Mouse (Mus musculus) lung, postnatal 0 days (tissue): ENCODE data around the gene Cggbp1. TPM values are rescaled to one million over a fixed set of nuclear protein-coding genes. Genes with fewer than 3 reads are reported as not detected.

Source experiments
- ATAC-seq: fragments of 200-750 bp; cut with Nextera tagmentation; 2 replicates; pipeline ENCODE4 v1.8.0; 2017; ENCODE audit warnings: moderate library complexity
- DNase-seq: peaks from one replicate; pipeline ENCODE4 v3.0.0-alpha.2; 2016; ENCODE audit warnings: low spot score
- H3K27ac ChIP-seq: fragments of 300-500 bp; sonication (generic); 2 replicates; pipeline ENCODE4 v1.5.1; 2014; ENCODE audit warnings: antibody characterized with exemption, mild to moderate bottlenecking, low read length, mixed read lengths
- H3K27me3 ChIP-seq: fragments of 300-500 bp; sonication (generic); replicated peaks from 2 replicates; pipeline ENCODE4 v1.6.1; 2014; ENCODE audit warnings: low read length, mixed read lengths; ENCODE audit not compliant: insufficient read depth
- H3K36me3 ChIP-seq: fragments of 300-500 bp; sonication (generic); 2 replicates; pipeline ENCODE4 v1.6.1; 2014; ENCODE audit warnings: low read length, mixed read lengths; ENCODE audit not compliant: insufficient read depth
- H3K4me1 ChIP-seq: fragments of 300-500 bp; sonication (generic); 2 replicates; pipeline ENCODE4 v1.6.1; 2014; ENCODE audit warnings: antibody characterized with exemption, low read depth, low read length, mixed read lengths; ENCODE audit not compliant: insufficient read depth
- H3K4me2 ChIP-seq: fragments of 300-500 bp; sonication (generic); replicated peaks from 2 replicates; pipeline ENCODE4 v1.6.1; 2014; ENCODE audit warnings: low read depth, mild to moderate bottlenecking, low read length, moderate library complexity, mixed read lengths
- H3K4me3 ChIP-seq: fragments of 300-500 bp; sonication (generic); 2 replicates; pipeline ENCODE4 v1.5.1; 2014; ENCODE audit warnings: low read depth, low read length
- H3K9ac ChIP-seq: fragments of 300-500 bp; sonication (generic); replicated peaks from 2 replicates; pipeline ENCODE4 v1.6.1; 2014; ENCODE audit warnings: low read depth, mild to moderate bottlenecking
- H3K9me3 ChIP-seq: fragments of 300-500 bp; sonication (generic); 2 replicates; pipeline ENCODE4 v1.6.1; 2016; ENCODE audit warnings: low read length, mixed read lengths
- CTCF ChIP-seq: IDR thresholded peaks from 2 replicates; pipeline ENCODE4 v1.5.1; 2016; ENCODE audit warnings: antibody characterized with exemption, mild to moderate bottlenecking
- EP300 ChIP-seq: IDR thresholded peaks from 2 replicates; pipeline ENCODE4 v1.6.1; 2016; ENCODE audit warnings: antibody characterized with exemption, mild to moderate bottlenecking, control low read depth
- WGBS: fragments of 180-500 bp; shearing (Covaris S2); extraction: QIAGEN DNeasy Blood & Tissue Kit; methylation state at CpG from one replicate; pipeline ENCODE4 v1.1.7; 2014; 5-methylcytosine and 5-hydroxymethylcytosine counted together
- polyA plus RNA-seq: library from polyadenylated mRNA; unstranded; fragments of >200 nt; fragmentation: Nextera tagmentation; extraction: Ambion mirVana; gene quantifications from 2 replicates; pipeline ENCODE4 v1.2.1, GENCODE M21; 2015

The Cggbp1 gene
- polyA plus RNA-seq, 1 experiment from 2014 or later = 45.8 TPM

GRCm38 (mm10) chr16:64907112-64907511, 55.3 kb downstream of the Cggbp1 start:
- no peak overlapping the region for H3K4me2 ChIP-seq
- no peak for ATAC-seq
- no peak overlapping the region for H3K27ac ChIP-seq
- H3K9me3 ChIP-seq = no peaks in the 10 kb centered on the region
- H3K4me1 ChIP-seq = no peaks in the 10 kb centered on the region
- WGBS = 5% methylated on average over 3 of the region's 3 CpGs
- peak; percentile 56 for TF ChIP-seq CTCF
- no peak for TF ChIP-seq EP300
- no peak overlapping the region for H3K9ac ChIP-seq
- no peak overlapping the region for H3K4me3 ChIP-seq
- H3K27me3 ChIP-seq = no peaks in the 10 kb centered on the region
- H3K36me3 ChIP-seq = no peaks in the 10 kb centered on the region
- DNase-seq = no peak

GRCm38 (mm10) chr16:64908747-64909146, 57.0 kb downstream of the Cggbp1 start:
- H3K27ac ChIP-seq = no peak overlapping the region
- no peak for DNase-seq
- no peaks in the 10 kb centered on the region for H3K4me1 ChIP-seq
- no peak overlapping the region for H3K4me3 ChIP-seq
- no peaks in the 10 kb centered on the region for H3K27me3 ChIP-seq
- H3K9ac ChIP-seq = no peak overlapping the region
- no peak for ATAC-seq
- no peaks in the 10 kb centered on the region for H3K9me3 ChIP-seq
- no peak overlapping the region for H3K4me2 ChIP-seq
- TF ChIP-seq EP300 (no peak), CTCF (no peak)
- H3K36me3 ChIP-seq = no peaks in the 10 kb centered on the region
- 82% methylated on average over 10 of the region's 10 CpGs for WGBS

Other genes with a start within 250 kb of the Cggbp1 start
- gene Csnka2ip, start 249.6 kb upstream of the Cggbp1 start, polyA plus RNA-seq = not detected in 2 replicates
- gene 4930453N24Rik, start 80.8 kb upstream of the Cggbp1 start, polyA plus RNA-seq = 19.4 and 20.4 TPM in 2 replicates
- gene Zfp654, start 344 bp upstream of the Cggbp1 start, polyA plus RNA-seq = 3.7 and 4.1 TPM in 2 replicates